Mouse (Mus musculus) stomach, embryonic 14.5 days (tissue): ENCODE data around the gene Gm47791. TPM values are rescaled to one million over a fixed set of nuclear protein-coding genes. Genes with fewer than 3 reads are reported as not detected.

ENCODE experiments used
- ATAC-seq: fragments of 200-750 bp; cut with Nextera tagmentation; 2 replicates; pipeline ENCODE4 v1.8.0; 2017; ENCODE audit warnings: low read depth, moderate TSS enrichment; ENCODE audit not compliant: insufficient number of reproducible peaks, insufficient read depth, low FRiP score
- H3K27ac ChIP-seq: fragments of 300-500 bp; sonication (generic); 2 replicates; pipeline ENCODE4 v1.5.1; 2014; ENCODE audit warnings: mild to moderate bottlenecking, low read length, moderate library complexity, mixed read lengths
- H3K27me3 ChIP-seq: fragments of 300-500 bp; sonication (generic); 2 replicates; pipeline ENCODE4 v1.6.1; 2014; ENCODE audit warnings: low read length, control low read depth, mixed read lengths; ENCODE audit not compliant: control insufficient read depth, insufficient read depth
- H3K36me3 ChIP-seq: fragments of 300-500 bp; sonication (generic); 2 replicates; pipeline ENCODE4 v1.6.1; 2014; ENCODE audit warnings: mild to moderate bottlenecking, control low read depth, low read length, moderate library complexity, mixed read lengths; ENCODE audit not compliant: control insufficient read depth, insufficient read depth
- H3K4me1 ChIP-seq: fragments of 300-500 bp; sonication (generic); 2 replicates; pipeline ENCODE4 v1.6.1; 2014; ENCODE audit warnings: low read length, control low read depth, mixed read lengths; ENCODE audit not compliant: control insufficient read depth, insufficient read depth
- H3K4me2 ChIP-seq: fragments of 300-500 bp; sonication (generic); replicated peaks from 2 replicates; pipeline ENCODE4 v1.6.1; 2014; ENCODE audit warnings: low read depth, low read length, control low read depth
- H3K4me3 ChIP-seq: fragments of 300-500 bp; sonication (generic); 2 replicates; pipeline ENCODE4 v1.5.1; 2014; ENCODE audit warnings: low read depth, low read length, control low read depth
- H3K9ac ChIP-seq: fragments of 300-500 bp; sonication (generic); replicated peaks from 2 replicates; pipeline ENCODE4 v1.6.1; 2014; ENCODE audit warnings: low read depth, mild to moderate bottlenecking, control low read depth, low read length, moderate library complexity, mixed read lengths
- H3K9me3 ChIP-seq: fragments of 300-500 bp; sonication (generic); 2 replicates; pipeline ENCODE4 v1.6.1; 2016; ENCODE audit warnings: low read depth, low read length, control low read depth; ENCODE audit not compliant: control insufficient read depth
- WGBS: fragments of 180-500 bp; shearing (Covaris S2); extraction: QIAGEN DNeasy Blood & Tissue Kit; methylation state at CpG from one replicate; pipeline ENCODE4 v1.1.7; 2014; 5-methylcytosine and 5-hydroxymethylcytosine counted together
- polyA plus RNA-seq: library from polyadenylated mRNA; unstranded; fragments of >200 nt; fragmentation: Nextera tagmentation; extraction: Ambion mirVana; gene quantifications from 2 replicates; pipeline ENCODE4 v1.2.1, GENCODE M21; 2014

The Gm47791 gene
- polyA plus RNA-seq, 1 experiment from 2014 or later, result not detected

- H3K27me3 ChIP-seq, result no peaks in the 10 kb centered on the region
- no peaks in the 10 kb centered on the region for H3K36me3 ChIP-seq
- H3K9ac ChIP-seq, result no peak overlapping the region
- no peak for ATAC-seq
- no peak overlapping the region for H3K4me3 ChIP-seq
- no peak overlapping the region for H3K27ac ChIP-seq
- no peak overlapping the region for H3K4me2 ChIP-seq
- H3K4me1 ChIP-seq, result no peaks in the 10 kb centered on the region
- WGBS, result 70% methylated on average over 8 of the region's 8 CpGs
- no peaks in the 10 kb centered on the region for H3K9me3 ChIP-seq
These were observed 35.3 kb upstream of the Gm47791 start for GRCm38 (mm10) chr1:82806391-82806790.

DNA sequence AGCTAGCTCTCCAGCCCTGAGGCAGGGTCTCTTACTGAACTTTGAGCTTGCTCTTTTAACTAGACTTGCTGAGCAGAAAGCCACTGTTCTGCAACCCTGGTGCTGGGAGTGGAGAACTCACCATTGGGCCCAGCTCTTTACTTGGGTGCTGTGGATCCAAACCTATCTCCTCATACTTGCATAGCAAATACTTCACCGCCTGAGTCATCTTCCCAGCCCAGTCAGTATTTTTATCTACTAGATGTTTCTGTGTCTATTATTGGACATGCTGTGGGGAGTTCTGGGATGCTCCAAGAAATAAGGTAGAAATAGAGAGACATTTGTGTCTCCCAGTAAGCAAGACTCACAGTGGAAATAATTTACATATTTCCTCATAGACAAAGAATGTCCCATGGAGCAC lies 33.0 kb upstream of the Gm47791 start:
- WGBS, result 89% methylated on average over 1 of the region's 1 CpGs
- H3K9me3 ChIP-seq, result no peaks in the 10 kb centered on the region
- ATAC-seq, result no peak
- no peak overlapping the region for H3K9ac ChIP-seq
- no peak overlapping the region for H3K4me3 ChIP-seq
- no peaks in the 10 kb centered on the region for H3K36me3 ChIP-seq
- H3K27me3 ChIP-seq, result no peaks in the 10 kb centered on the region
- no peaks in the 10 kb centered on the region for H3K4me1 ChIP-seq
- H3K27ac ChIP-seq, result no peak overlapping the region
- no peak overlapping the region for H3K4me2 ChIP-seq

- no peaks in the 10 kb centered on the region for H3K36me3 ChIP-seq
- no peak for ATAC-seq
- no peaks in the 10 kb centered on the region for H3K4me1 ChIP-seq
- H3K4me2 ChIP-seq, result no peak overlapping the region
- H3K9ac ChIP-seq, result no peak overlapping the region
- no peak overlapping the region for H3K4me3 ChIP-seq
- H3K27me3 ChIP-seq, result no peaks in the 10 kb centered on the region
- H3K27ac ChIP-seq, result no peak overlapping the region
- 76% methylated on average over 7 of the region's 7 CpGs for WGBS
- H3K9me3 ChIP-seq, result no peaks in the 10 kb centered on the region
These were observed 32.6 kb upstream of the Gm47791 start for GRCm38 (mm10) chr1:82803608-82804007.

DNA sequence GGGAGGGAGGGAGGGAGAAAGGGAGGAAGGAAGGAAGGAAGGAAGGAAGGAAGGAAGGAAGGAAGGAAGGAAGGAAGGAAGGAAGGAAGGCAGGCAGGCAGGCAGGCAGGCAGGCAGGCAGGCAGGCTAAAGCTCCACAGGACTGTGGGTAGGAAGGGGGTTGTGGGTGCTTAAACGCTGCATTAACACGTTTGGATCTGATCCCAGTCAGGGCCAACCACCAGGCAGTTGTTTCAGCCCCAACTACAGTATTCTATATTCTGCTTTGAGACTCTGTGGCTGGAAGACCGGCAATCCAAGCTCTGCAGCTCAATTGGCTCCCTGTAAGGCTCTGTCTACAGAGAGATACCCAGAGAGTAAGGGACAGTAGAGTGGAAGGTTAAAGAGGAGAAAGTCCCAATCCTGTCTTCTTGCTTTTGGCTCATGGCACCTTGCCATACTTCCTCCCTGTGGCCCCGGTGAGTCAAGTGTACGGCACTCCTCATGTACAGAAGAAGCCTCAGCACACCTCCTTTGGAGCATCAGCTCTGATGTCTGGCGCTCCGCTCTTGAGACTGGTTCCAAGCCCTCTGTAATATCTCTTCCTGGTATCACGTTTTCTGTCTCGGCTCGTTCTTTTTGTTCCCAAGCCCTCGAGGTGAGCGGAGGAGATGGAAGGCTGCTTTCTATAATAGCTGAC lies 30.2 kb upstream of the Gm47791 start:
- ATAC-seq, result no peak
- Histone ChIP-seq H3K36me3 (no peaks in the 10 kb centered on the region), H3K4me3 (no peak overlapping the region), H3K4me1 (no peaks in the 10 kb centered on the region), H3K27ac (no peak overlapping the region), H3K9ac (no peak overlapping the region), H3K27me3 (no peaks in the 10 kb centered on the region), H3K4me2 (no peak overlapping the region), H3K9me3 (no peaks in the 10 kb centered on the region)
- WGBS, result 81% methylated on average over 12 of the region's 12 CpGs

GRCm38 (mm10) chr1:82798922-82799321 lies 27.9 kb upstream of the Gm47791 start:
- H3K9ac ChIP-seq, result no peak overlapping the region
- H3K27me3 ChIP-seq, result no peaks in the 10 kb centered on the region
- H3K4me1 ChIP-seq, result no peaks in the 10 kb centered on the region
- no peak overlapping the region for H3K4me2 ChIP-seq
- ATAC-seq, result no peak
- no peaks in the 10 kb centered on the region for H3K36me3 ChIP-seq
- no peak overlapping the region for H3K27ac ChIP-seq
- H3K9me3 ChIP-seq, result no peaks in the 10 kb centered on the region
- WGBS, result 78% methylated on average over 4 of the region's 4 CpGs
- no peak overlapping the region for H3K4me3 ChIP-seq

- ATAC-seq, result no peak
- H3K27ac ChIP-seq, result no peak overlapping the region
- no peak overlapping the region for H3K4me3 ChIP-seq
- WGBS, result 53% methylated on average over 5 of the region's 5 CpGs
- H3K4me1 ChIP-seq, result no peaks in the 10 kb centered on the region
- H3K27me3 ChIP-seq, result no peaks in the 10 kb centered on the region
- no peak overlapping the region for H3K9ac ChIP-seq
- no peak overlapping the region for H3K4me2 ChIP-seq
- H3K36me3 ChIP-seq, result no peaks in the 10 kb centered on the region
- no peaks in the 10 kb centered on the region for H3K9me3 ChIP-seq
These were observed 27.3 kb upstream of the Gm47791 start for GRCm38 (mm10) chr1:82798304-82798703.

DNA sequence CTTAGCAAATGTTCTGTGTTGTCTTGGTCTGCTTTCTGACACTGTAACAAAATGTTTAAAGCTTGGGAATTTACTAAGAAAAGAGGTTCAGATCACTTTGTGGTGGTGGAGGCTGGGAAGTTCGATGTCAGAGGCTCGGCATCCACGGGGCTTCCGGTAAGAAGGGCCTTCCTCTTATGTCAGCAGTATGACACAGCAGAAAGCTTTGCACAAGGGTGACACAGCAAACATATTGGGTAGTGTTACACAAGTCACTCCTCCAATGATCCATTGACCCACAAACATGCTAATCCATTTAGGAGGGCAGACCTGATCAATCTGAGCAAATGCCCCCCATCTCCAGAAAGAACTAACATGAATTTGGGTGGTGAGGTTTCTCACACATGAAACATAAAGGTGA lies 26.0 kb upstream of the Gm47791 start:
- Histone ChIP-seq H3K9me3 (no peaks in the 10 kb centered on the region), H3K27ac (no peak overlapping the region), H3K4me1 (no peaks in the 10 kb centered on the region), H3K36me3 (no peaks in the 10 kb centered on the region), H3K9ac (no peak overlapping the region), H3K4me2 (no peak overlapping the region), H3K27me3 (no peaks in the 10 kb centered on the region), H3K4me3 (no peak overlapping the region)
- ATAC-seq, result no peak
- WGBS, result 93% methylated on average over 4 of the region's 4 CpGs

- Histone ChIP-seq H3K36me3 (no peaks in the 10 kb centered on the region), H3K4me2 (no peak overlapping the region), H3K9me3 (no peaks in the 10 kb centered on the region), H3K4me1 (no peaks in the 10 kb centered on the region), H3K4me3 (no peak overlapping the region), H3K9ac (no peak overlapping the region), H3K27me3 (no peaks in the 10 kb centered on the region), H3K27ac (no peak overlapping the region)
- no peak for ATAC-seq
- 57% methylated on average over 18 of the region's 18 CpGs for WGBS
These were observed 24.8 kb upstream of the Gm47791 start for GRCm38 (mm10) chr1:82795702-82796443.
